Mouse (Mus musculus): ENCODE data around the gene Cdk2ap2. TPM values are rescaled to one million over a fixed set of nuclear protein-coding genes. Genes with fewer than 3 reads are reported as not detected.

Gene Cdk2ap2
- polyA plus RNA-seq, 1 experiment from 2014 or later: 86.6 TPM

GRCm38 (mm10) chr19:4089128-4089527 is 7.9 kb upstream of the Cdk2ap2 start:
- no peak overlapping the region for H3K4me3 ChIP-seq
- H3K27ac ChIP-seq: no peak overlapping the region
- H3K27me3 ChIP-seq (ENCODE audit: poor library complexity, severe bottlenecking): peaks cover 9% of the 10 kb centered on the region; the same call in 1 of the 2 replicates
- no peaks in the 10 kb centered on the region for H3K36me3 ChIP-seq (replicated peaks)
- no peaks in the 10 kb centered on the region for H3K9me3 ChIP-seq
- 67% methylated on average over 6 of the region's 6 CpGs for WGBS
- no peak for DNase-seq (ENCODE audit: extremely low spot score, low spot score)
- 0 out of 2 replicates have a peak, but pooled peaks cover 2% of the 10 kb centered on the region for H3K4me1 ChIP-seq

- H3K36me3 ChIP-seq (replicated peaks): no peaks in the 10 kb centered on the region
- H3K27ac ChIP-seq: no peak overlapping the region
- DNase-seq (ENCODE audit: extremely low spot score, low spot score): no peak
- no peak overlapping the region for H3K4me3 ChIP-seq
- H3K9me3 ChIP-seq: no peaks in the 10 kb centered on the region
- WGBS: 88% methylated on average over 3 of the region's 3 CpGs
- H3K27me3 ChIP-seq (ENCODE audit: poor library complexity, severe bottlenecking): peaks cover 3% of the 10 kb centered on the region; the same call in 1 of the 2 replicates
- no peaks in the 10 kb centered on the region for H3K4me1 ChIP-seq
These were observed 6.5 kb upstream of the Cdk2ap2 start for GRCm38 (mm10) chr19:4090446-4090845.

- no peak for DNase-seq (ENCODE audit: extremely low spot score, low spot score)
- Histone ChIP-seq H3K9me3 (no peaks in the 10 kb centered on the region), H3K4me1 (peaks cover 6% of the 10 kb centered on the region), H3K27me3 (ENCODE audit: poor library complexity, severe bottlenecking) (peaks cover 3% of the 10 kb centered on the region; the same call in 1 of the 2 replicates), H3K4me3 (no peak overlapping the region), H3K27ac (no peak overlapping the region), H3K36me3 (replicated peaks) (no peaks in the 10 kb centered on the region)
- WGBS: 68% methylated on average over 2 of the region's 2 CpGs
These were observed 5.6 kb upstream of the Cdk2ap2 start for GRCm38 (mm10) chr19:4091383-4091782.

- Histone ChIP-seq H3K27ac (no peak overlapping the region), H3K27me3 (ENCODE audit: poor library complexity, severe bottlenecking) (peaks cover 3% of the 10 kb centered on the region; the same call in 1 of the 2 replicates), H3K36me3 (replicated peaks) (no peaks in the 10 kb centered on the region), H3K4me3 (no peak overlapping the region), H3K9me3 (no peaks in the 10 kb centered on the region), H3K4me1 (peaks cover 17% of the 10 kb centered on the region)
- 91% methylated on average over 3 of the region's 3 CpGs for WGBS
- DNase-seq (ENCODE audit: extremely low spot score, low spot score): no peak
These were observed 4.2 kb upstream of the Cdk2ap2 start for GRCm38 (mm10) chr19:4092750-4093149.

GRCm38 (mm10) chr19:4093772-4094171 is 3.2 kb upstream of the Cdk2ap2 start:
- Histone ChIP-seq H3K4me3 (no peak overlapping the region), H3K9me3 (no peaks in the 10 kb centered on the region), H3K27ac (no peak overlapping the region), H3K36me3 (replicated peaks) (no peaks in the 10 kb centered on the region), H3K4me1 (peaks cover 27% of the 10 kb centered on the region), H3K27me3 (ENCODE audit: poor library complexity, severe bottlenecking) (peaks cover 8% of the 10 kb centered on the region)
- 83% methylated on average over 7 of the region's 7 CpGs for WGBS
- DNase-seq (ENCODE audit: extremely low spot score, low spot score): no peak

- DNase-seq (ENCODE audit: extremely low spot score, low spot score): no peak
- H3K27me3 ChIP-seq (ENCODE audit: poor library complexity, severe bottlenecking): peaks cover 14% of the 10 kb centered on the region
- H3K9me3 ChIP-seq: no peaks in the 10 kb centered on the region
- H3K36me3 ChIP-seq (replicated peaks): no peaks in the 10 kb centered on the region
- no peak overlapping the region for H3K4me3 ChIP-seq
- no peak overlapping the region for H3K27ac ChIP-seq
- peaks cover 33% of the 10 kb centered on the region for H3K4me1 ChIP-seq
- 89% methylated on average over 3 of the region's 3 CpGs for WGBS
These were observed 2.6 kb upstream of the Cdk2ap2 start for GRCm38 (mm10) chr19:4094348-4094747.

GRCm38 (mm10) chr19:4094774-4095303 is 2.1 kb upstream of the Cdk2ap2 start:
- H3K4me3 ChIP-seq: no peak overlapping the region
- WGBS: 87% methylated on average over 5 of the region's 5 CpGs
- peaks cover 38% of the 10 kb centered on the region for H3K4me1 ChIP-seq
- H3K9me3 ChIP-seq: no peaks in the 10 kb centered on the region
- no peaks in the 10 kb centered on the region for H3K36me3 ChIP-seq (replicated peaks)
- H3K27ac ChIP-seq: no peak overlapping the region
- peaks cover 19% of the 10 kb centered on the region for H3K27me3 ChIP-seq (ENCODE audit: poor library complexity, severe bottlenecking)
- no peak for DNase-seq (ENCODE audit: extremely low spot score, low spot score)

- H3K4me3 ChIP-seq: peak overlapping the region; percentile 64; the same call in 1 of the 2 replicates
- H3K9me3 ChIP-seq: no peaks in the 10 kb centered on the region
- H3K36me3 ChIP-seq (replicated peaks): no peaks in the 10 kb centered on the region
- no peak overlapping the region for H3K27ac ChIP-seq
- WGBS: 68% methylated on average over 3 of the region's 3 CpGs
- DNase-seq (ENCODE audit: extremely low spot score, low spot score): no peak
- peaks cover 26% of the 10 kb centered on the region for H3K27me3 ChIP-seq (ENCODE audit: poor library complexity, severe bottlenecking)
- H3K4me1 ChIP-seq: peaks cover 48% of the 10 kb centered on the region
These were observed 1.2 kb upstream of the Cdk2ap2 start for GRCm38 (mm10) chr19:4095802-4096201.

- no peak for DNase-seq (ENCODE audit: extremely low spot score, low spot score)
- peaks cover 42% of the 10 kb centered on the region for H3K27me3 ChIP-seq (ENCODE audit: poor library complexity, severe bottlenecking)
- H3K4me1 ChIP-seq: peaks cover 58% of the 10 kb centered on the region
- 2% methylated on average over 21 of the region's 21 CpGs for WGBS
- peak overlapping the region; percentile 64 for H3K4me3 ChIP-seq
- H3K36me3 ChIP-seq (replicated peaks): no peaks in the 10 kb centered on the region
- H3K27ac ChIP-seq: peak overlapping the region; percentile 91
- H3K9me3 ChIP-seq: no peaks in the 10 kb centered on the region
These were observed 451 bp downstream of the Cdk2ap2 start for GRCm38 (mm10) chr19:4097441-4097825.

GRCm38 (mm10) chr19:4098426-4098825 is 1.4 kb downstream of the Cdk2ap2 start:
- H3K4me3 ChIP-seq: peak overlapping the region; percentile 64; the same call in 1 of the 2 replicates
- H3K27ac ChIP-seq: no peak overlapping the region
- 0 out of 2 replicates have a peak, but pooled peaks cover 5% of the 10 kb centered on the region for H3K36me3 ChIP-seq (replicated peaks)
- no peak for DNase-seq (ENCODE audit: extremely low spot score, low spot score)
- 89% methylated on average over 13 of the region's 13 CpGs for WGBS
- peaks cover 52% of the 10 kb centered on the region for H3K27me3 ChIP-seq (ENCODE audit: poor library complexity, severe bottlenecking)
- H3K4me1 ChIP-seq: peaks cover 58% of the 10 kb centered on the region
- H3K9me3 ChIP-seq: no peaks in the 10 kb centered on the region

GRCm38 (mm10) chr19:4099056-4099455 is 2.1 kb downstream of the Cdk2ap2 start:
- no peak overlapping the region for H3K27ac ChIP-seq
- peak; percentile 80 for DNase-seq (ENCODE audit: extremely low spot score, low spot score)
- H3K4me1 ChIP-seq: peaks cover 58% of the 10 kb centered on the region
- H3K4me3 ChIP-seq: peak overlapping the region; percentile 63; the same call in 1 of the 2 replicates
- 14% methylated on average over 9 of the region's 9 CpGs for WGBS
- peaks cover 8% of the 10 kb centered on the region; the same call in 1 of the 2 replicates for H3K36me3 ChIP-seq (replicated peaks)
- no peaks in the 10 kb centered on the region for H3K9me3 ChIP-seq
- H3K27me3 ChIP-seq (ENCODE audit: poor library complexity, severe bottlenecking): peaks cover 53% of the 10 kb centered on the region

GRCm38 (mm10) chr19:4099837-4100717 is 3.1 kb downstream of the Cdk2ap2 start, which contains the start of gene Pitpnm1:
TSS of gene Pitpnm1 (plus strand) at chr19:4099998.
- Histone ChIP-seq H3K27me3 (ENCODE audit: poor library complexity, severe bottlenecking) (peaks cover 53% of the 10 kb centered on the region), H3K36me3 (replicated peaks) (peaks cover 11% of the 10 kb centered on the region), H3K27ac (peak within 1 kb of the TSS; percentile 73), H3K4me1 (peaks cover 58% of the 10 kb centered on the region), H3K9me3 (no peaks in the 10 kb centered on the region), H3K4me3 (peak within 1 kb of the TSS; percentile 63)
- DNase-seq (ENCODE audit: extremely low spot score, low spot score): peak; percentile 51
- under 1% methylated on average over 52 of the region's 53 CpGs for WGBS

All from forebrain, embryonic 10.5 days (tissue).